Mouse (Mus musculus) neural tube, embryonic 14.5 days (tissue): ENCODE data around the gene Lsp1. TPM values are rescaled to one million over a fixed set of nuclear protein-coding genes. Genes with fewer than 3 reads are reported as not detected.

Experiments
- ATAC-seq: fragments of 200-750 bp; cut with Nextera tagmentation; 2 replicates; pipeline ENCODE4 v1.8.0; 2017; ENCODE audit warnings: low read depth, mild to moderate bottlenecking, moderate TSS enrichment, moderate library complexity
- H3K27ac ChIP-seq: fragments of 300-500 bp; sonication (generic); 2 replicates; pipeline ENCODE4 v1.5.1; 2014; ENCODE audit warnings: low read depth, mild to moderate bottlenecking, control low read depth, low read length, moderate library complexity, mixed read lengths
- H3K27me3 ChIP-seq: fragments of 300-500 bp; sonication (generic); 2 replicates; pipeline ENCODE4 v1.6.1; 2014; ENCODE audit warnings: low read length; ENCODE audit not compliant: control insufficient read depth, insufficient read depth
- H3K36me3 ChIP-seq: fragments of 300-500 bp; sonication (generic); 2 replicates; pipeline ENCODE4 v1.6.1; 2014; ENCODE audit warnings: low read length, mixed read lengths; ENCODE audit not compliant: control insufficient read depth, insufficient read depth
- H3K4me1 ChIP-seq: fragments of 300-500 bp; sonication (generic); 2 replicates; pipeline ENCODE4 v1.6.1; 2014; ENCODE audit warnings: low read length; ENCODE audit not compliant: control insufficient read depth, insufficient read depth
- H3K4me2 ChIP-seq: fragments of 300-500 bp; sonication (generic); 2 replicates; pipeline ENCODE4 v1.6.1; 2014; ENCODE audit warnings: mild to moderate bottlenecking, low read depth, low read length, control low read depth
- H3K4me3 ChIP-seq: fragments of 300-500 bp; sonication (generic); 2 replicates; pipeline ENCODE4 v1.5.1; 2014; ENCODE audit warnings: low read depth, low read length, control low read depth, mixed read lengths
- H3K9ac ChIP-seq: fragments of 300-500 bp; sonication (generic); replicated peaks from 2 replicates; pipeline ENCODE4 v1.6.1; 2014; ENCODE audit warnings: low read depth, mild to moderate bottlenecking, control low read depth, low read length, mixed read lengths
- H3K9me3 ChIP-seq: fragments of 300-500 bp; sonication (generic); 2 replicates; pipeline ENCODE4 v1.6.1; 2016; ENCODE audit warnings: low read length; ENCODE audit not compliant: control insufficient read depth
- WGBS: fragments of 180-500 bp; shearing (Covaris S2); extraction: QIAGEN DNeasy Blood & Tissue Kit; methylation state at CpG from one replicate; pipeline ENCODE4 v1.1.7; 2014; 5-methylcytosine and 5-hydroxymethylcytosine counted together
- polyA plus RNA-seq: library from polyadenylated mRNA; unstranded; fragments of >200 nt; fragmentation: Nextera tagmentation; extraction: Ambion mirVana; gene quantifications from 2 replicates; pipeline ENCODE4 v1.2.1, GENCODE M21; 2014

Gene Lsp1
- polyA plus RNA-seq, 1 experiment from 2014 or later, result 3.9 TPM

- no peak overlapping the region for H3K4me3 ChIP-seq
- no peak for ATAC-seq
- H3K4me1 ChIP-seq, result peaks cover 7% of the 10 kb centered on the region
- no peak overlapping the region for H3K4me2 ChIP-seq
- no peaks in the 10 kb centered on the region for H3K27me3 ChIP-seq
- H3K36me3 ChIP-seq, result no peaks in the 10 kb centered on the region
- WGBS, result 88% methylated on average over 13 of the region's 13 CpGs
- H3K27ac ChIP-seq, result no peak overlapping the region
- H3K9ac ChIP-seq, result no peak overlapping the region
- H3K9me3 ChIP-seq, result no peaks in the 10 kb centered on the region
Measured at GRCm38 (mm10) chr7:142476795-142477452, 16.3 kb downstream of the Lsp1 start.

- H3K36me3 ChIP-seq, result no peaks in the 10 kb centered on the region
- H3K4me2 ChIP-seq, result no peak overlapping the region
- no peak overlapping the region for H3K27ac ChIP-seq
- peaks cover 12% of the 10 kb centered on the region for H3K4me1 ChIP-seq
- WGBS, result 88% methylated on average over 6 of the region's 6 CpGs
- H3K9ac ChIP-seq, result no peak overlapping the region
- H3K9me3 ChIP-seq, result no peaks in the 10 kb centered on the region
- no peak for ATAC-seq
- no peak overlapping the region for H3K4me3 ChIP-seq
- H3K27me3 ChIP-seq, result no peaks in the 10 kb centered on the region
Measured at GRCm38 (mm10) chr7:142478001-142478400, 17.4 kb downstream of the Lsp1 start.

GRCm38 (mm10) chr7:142478574-142478973 is 18.0 kb downstream of the Lsp1 start:
- H3K4me2 ChIP-seq, result no peak overlapping the region
- H3K4me1 ChIP-seq, result peaks cover 12% of the 10 kb centered on the region
- H3K4me3 ChIP-seq, result no peak overlapping the region
- no peaks in the 10 kb centered on the region for H3K9me3 ChIP-seq
- H3K27me3 ChIP-seq, result no peaks in the 10 kb centered on the region
- no peak overlapping the region for H3K9ac ChIP-seq
- H3K27ac ChIP-seq, result no peak overlapping the region
- H3K36me3 ChIP-seq, result no peaks in the 10 kb centered on the region
- no peak for ATAC-seq
- WGBS, result 78% methylated on average over 2 of the region's 2 CpGs

GRCm38 (mm10) chr7:142479307-142479706 is 18.7 kb downstream of the Lsp1 start:
- Histone ChIP-seq H3K9me3 (no peaks in the 10 kb centered on the region), H3K4me3 (no peak overlapping the region), H3K4me1 (peaks cover 12% of the 10 kb centered on the region), H3K27me3 (no peaks in the 10 kb centered on the region), H3K4me2 (no peak overlapping the region), H3K27ac (no peak overlapping the region), H3K36me3 (no peaks in the 10 kb centered on the region), H3K9ac (no peak overlapping the region)
- no peak for ATAC-seq

- Histone ChIP-seq H3K36me3 (no peaks in the 10 kb centered on the region), H3K27me3 (no peaks in the 10 kb centered on the region), H3K9me3 (no peaks in the 10 kb centered on the region), H3K4me1 (peaks cover 12% of the 10 kb centered on the region), H3K4me2 (no peak overlapping the region), H3K9ac (no peak overlapping the region), H3K27ac (no peak overlapping the region), H3K4me3 (no peak overlapping the region)
- 95% methylated on average over 3 of the region's 3 CpGs for WGBS
- no peak for ATAC-seq
Measured at GRCm38 (mm10) chr7:142479886-142480285, 19.3 kb downstream of the Lsp1 start.

GRCm38 (mm10) chr7:142480661-142481060 is 20.1 kb downstream of the Lsp1 start:
- H3K27ac ChIP-seq, result no peak overlapping the region
- no peak for ATAC-seq
- WGBS, result 96% methylated on average over 3 of the region's 3 CpGs
- H3K9me3 ChIP-seq, result no peaks in the 10 kb centered on the region
- H3K4me3 ChIP-seq, result no peak overlapping the region
- no peaks in the 10 kb centered on the region for H3K27me3 ChIP-seq
- H3K9ac ChIP-seq, result no peak overlapping the region
- no peaks in the 10 kb centered on the region for H3K36me3 ChIP-seq
- H3K4me1 ChIP-seq, result peaks cover 12% of the 10 kb centered on the region
- no peak overlapping the region for H3K4me2 ChIP-seq

- Histone ChIP-seq H3K9me3 (no peaks in the 10 kb centered on the region), H3K36me3 (no peaks in the 10 kb centered on the region), H3K4me2 (peak overlapping the region; percentile 46), H3K4me3 (peak overlapping the region; percentile 15; the same call in 1 of the 2 replicates), H3K9ac (peak overlapping the region; percentile 52), H3K27me3 (no peaks in the 10 kb centered on the region), H3K27ac (peak overlapping the region; percentile 69), H3K4me1 (peaks cover 12% of the 10 kb centered on the region)
- WGBS, result 8% methylated on average over 5 of the region's 5 CpGs
- ATAC-seq, result peak; percentile 18; the same call in 1 of the 2 replicates
Measured at GRCm38 (mm10) chr7:142481186-142481567, 20.6 kb downstream of the Lsp1 start.

- Histone ChIP-seq H3K4me3 (peak overlapping the region; percentile 15; the same call in 1 of the 2 replicates), H3K4me1 (peaks cover 15% of the 10 kb centered on the region), H3K4me2 (peak overlapping the region; percentile 46), H3K36me3 (no peaks in the 10 kb centered on the region), H3K9me3 (no peaks in the 10 kb centered on the region), H3K27ac (peak overlapping the region; percentile 69), H3K9ac (peak overlapping the region; percentile 52), H3K27me3 (no peaks in the 10 kb centered on the region)
- peak; percentile 47; the same call in 1 of the 2 replicates for ATAC-seq
- WGBS, result under 1% methylated on average over 22 of the region's 22 CpGs
Measured at GRCm38 (mm10) chr7:142481568-142482255, 21.1 kb downstream of the Lsp1 start.

- no peak overlapping the region for H3K4me2 ChIP-seq
- H3K9ac ChIP-seq, result peak overlapping the region; percentile 52; the same call in 1 of the 2 replicates
Measured at GRCm38 (mm10) chr7:142482256-142482609, 21.6 kb downstream of the Lsp1 start.

More at GRCm38 (mm10) chr7:142482256-142482609, 21.6 kb downstream of the Lsp1 start:
- H3K36me3 ChIP-seq, result no peaks in the 10 kb centered on the region
- peaks cover 19% of the 10 kb centered on the region for H3K4me1 ChIP-seq
- H3K27ac ChIP-seq, result peak overlapping the region; percentile 69
- H3K27me3 ChIP-seq, result no peaks in the 10 kb centered on the region
- H3K4me3 ChIP-seq, result no peak overlapping the region
- no peaks in the 10 kb centered on the region for H3K9me3 ChIP-seq
- peak; percentile 29; the same call in 1 of the 2 replicates for ATAC-seq
- WGBS, result 18% methylated on average over 6 of the region's 6 CpGs
